In genomic region chr2:116042447-116042846, GRCm38 (mm10) we compare ENCODE assay signal across 23 mouse cellular contexts. TPM values are rescaled to one million over a fixed set of nuclear protein-coding genes. Genes with fewer than 3 reads are reported as not detected.
A peak's percentile ranks its signal among the peaks of the same experiment; 100 is the strongest.
DNase-seq lines count a peak whose midpoint lies in the region; ATAC-seq and TF ChIP-seq lines count a peak whose summit lies in the region.
"Had no signal": no experiment of that assay in that cellular context is flagged by ENCODE, and none has a peak within 500 bp of the region (broad histone marks: within the 10 kb centered on the region; RNA-seq: fewer than 3 reads in every experiment).

No protein-coding gene starts in this region.

- no peak for ATAC-seq in hindbrain, embryonic 13.5 days (ENCODE audit: low FRiP score)
- ATAC-seq in forebrain, embryonic 12.5 days (ENCODE audit: low FRiP score), result peak; percentile 55
- ATAC-seq in forebrain, postnatal 0 days, result peak; percentile 59
- peak; percentile 33; the same call in 1 of the 2 replicates for ATAC-seq in midbrain, embryonic 16.5 days
- ATAC-seq: intestine, postnatal 0 days had no signal

- H3K4me2 ChIP-seq in hindbrain, embryonic 13.5 days, result peak overlapping the region; percentile 25
- peak overlapping the region; percentile 35 for H3K4me2 ChIP-seq in forebrain, embryonic 12.5 days
- peak overlapping the region; percentile 40 for H3K4me2 ChIP-seq in forebrain, postnatal 0 days (ENCODE audit: low read depth)
- peak overlapping the region; percentile 27 for H3K4me2 ChIP-seq in midbrain, embryonic 16.5 days (ENCODE audit: low read length)
- H3K4me2 ChIP-seq: embryonic facial prominence, embryonic 15.5 days; limb, embryonic 13.5 days; lung, embryonic 15.5 days had no signal

- DNase-seq in hindbrain, embryonic 10.5 days (ENCODE audit: low spot score), result no peak
- DNase-seq in forebrain, postnatal 0 days, result peak; percentile 70
- DNase-seq in urinary bladder, adult 18-20 months (ENCODE audit: low spot score in 2 of 2), result no peak
- DNase-seq in gastrocnemius, postnatal 14 days, result no peak
- DNase-seq in left cerebral cortex, postnatal 10 days (ENCODE audit: extremely low spot score in 1 of 2, low spot score in 2 of 2), result no peak
- DNase-seq: adrenal gland, postnatal 14 days; cerebellum, adult 11-12 months; cerebellum, postnatal 25 days; heart, postnatal 14 days; right cerebral cortex, postnatal 4 days had no signal

- H3K36me3 ChIP-seq in hindbrain, embryonic 13.5 days, result peaks cover 23% of the 10 kb centered on the region
- peaks cover 67% of the 10 kb centered on the region for H3K36me3 ChIP-seq in hindbrain, embryonic 10.5 days
- H3K36me3 ChIP-seq in forebrain, embryonic 12.5 days (replicated peaks), result peaks cover 24% of the 10 kb centered on the region
- 0 out of 2 replicates have a peak, but pooled peaks cover 5% of the 10 kb centered on the region for H3K36me3 ChIP-seq in forebrain, postnatal 0 days (ENCODE audit: insufficient read depth)
- H3K36me3 ChIP-seq in midbrain, embryonic 16.5 days (ENCODE audit: control insufficient read depth, insufficient read depth, low read length), result no peaks in the 10 kb centered on the region
- H3K36me3 ChIP-seq: limb, embryonic 13.5 days had no signal

- intact Hi-C loops in gastrocnemius, postnatal 14 days (cut with DNase I; ENCODE audit: low total_unique reads), result no loop called here
- intact Hi-C loops in left cerebral cortex, postnatal 10 days (cut with DNase I), result no loop called here

- H3K27ac ChIP-seq in hindbrain, embryonic 13.5 days, result peak overlapping the region; percentile 65
- no peak overlapping the region for H3K27ac ChIP-seq in hindbrain, embryonic 10.5 days
- H3K27ac ChIP-seq in forebrain, embryonic 12.5 days, result 0 out of 2 replicates have a peak overlapping the region, but pooled peaks have one; percentile 59
- peak overlapping the region; percentile 60 for H3K27ac ChIP-seq in forebrain, postnatal 0 days (ENCODE audit: low read depth, low read length)
- H3K27ac ChIP-seq in midbrain, embryonic 16.5 days (ENCODE audit: low read length), result no peak overlapping the region
- H3K27ac ChIP-seq: embryonic facial prominence, embryonic 15.5 days; heart, embryonic 10.5 days; limb, embryonic 13.5 days; liver, embryonic 14.5 days; lung, embryonic 15.5 days; macrophage; neural tube, embryonic 12.5 days had no signal

- no peaks in the 10 kb centered on the region for H3K9me3 ChIP-seq in hindbrain, embryonic 13.5 days
- no peaks in the 10 kb centered on the region for H3K9me3 ChIP-seq in hindbrain, embryonic 10.5 days
- H3K9me3 ChIP-seq in forebrain, embryonic 12.5 days, result no peaks in the 10 kb centered on the region
- H3K9me3 ChIP-seq in forebrain, postnatal 0 days (ENCODE audit: low read length), result no peaks in the 10 kb centered on the region
- no peaks in the 10 kb centered on the region for H3K9me3 ChIP-seq in midbrain, embryonic 16.5 days (replicated peaks; ENCODE audit: control insufficient read depth, low read length, poor library complexity, severe bottlenecking)
- H3K9me3 ChIP-seq: embryonic facial prominence, embryonic 15.5 days; heart, embryonic 10.5 days; limb, embryonic 13.5 days; lung, embryonic 15.5 days; neural tube, embryonic 12.5 days had no signal

- 60% methylated on average over 9 of the region's 9 CpGs for WGBS in hindbrain, embryonic 13.5 days
- WGBS in hindbrain, embryonic 10.5 days, result 91% methylated on average over 9 of the region's 9 CpGs
- WGBS in forebrain, embryonic 12.5 days, result 46% methylated on average over 9 of the region's 9 CpGs
- 25% methylated on average over 9 of the region's 9 CpGs for WGBS in forebrain, postnatal 0 days
- WGBS in midbrain, embryonic 16.5 days, result 56% methylated on average over 9 of the region's 9 CpGs

- H3K4me1 ChIP-seq in hindbrain, embryonic 13.5 days (replicated peaks), result peaks cover 39% of the 10 kb centered on the region
- H3K4me1 ChIP-seq in hindbrain, embryonic 10.5 days (replicated peaks), result peaks cover 40% of the 10 kb centered on the region
- peaks cover 38% of the 10 kb centered on the region for H3K4me1 ChIP-seq in forebrain, embryonic 12.5 days
- H3K4me1 ChIP-seq in forebrain, postnatal 0 days (ENCODE audit: insufficient read depth), result peaks cover 13% of the 10 kb centered on the region; the same call in 1 of the 2 replicates
- peaks cover 19% of the 10 kb centered on the region for H3K4me1 ChIP-seq in midbrain, embryonic 16.5 days (ENCODE audit: control insufficient read depth, insufficient read depth, low read length)
- H3K4me1 ChIP-seq: limb, embryonic 13.5 days had no signal

- H3K27me3 ChIP-seq in hindbrain, embryonic 13.5 days, result no peaks in the 10 kb centered on the region
- no peaks in the 10 kb centered on the region for H3K27me3 ChIP-seq in hindbrain, embryonic 10.5 days (ENCODE audit: insufficient read depth, poor library complexity, severe bottlenecking)
- no peaks in the 10 kb centered on the region for H3K27me3 ChIP-seq in forebrain, embryonic 12.5 days
- no peaks in the 10 kb centered on the region for H3K27me3 ChIP-seq in forebrain, postnatal 0 days (ENCODE audit: insufficient read depth, low read length)
- no peaks in the 10 kb centered on the region for H3K27me3 ChIP-seq in midbrain, embryonic 16.5 days (ENCODE audit: control insufficient read depth, insufficient read depth, low read depth, low read length)
- H3K27me3 ChIP-seq: CH12.LX; embryonic facial prominence, embryonic 15.5 days; lung, embryonic 15.5 days; neural tube, embryonic 12.5 days had no signal

- no peak overlapping the region for H3K4me3 ChIP-seq in hindbrain, embryonic 13.5 days
- no peak overlapping the region for H3K4me3 ChIP-seq in hindbrain, embryonic 10.5 days
- no peak overlapping the region for H3K4me3 ChIP-seq in forebrain, embryonic 12.5 days (replicated peaks)
- peak overlapping the region; percentile 3; the same call in 1 of the 2 replicates for H3K4me3 ChIP-seq in forebrain, postnatal 0 days (ENCODE audit: low read depth, low read length)
- no peak overlapping the region for H3K4me3 ChIP-seq in midbrain, embryonic 16.5 days (ENCODE audit: low read depth, low read length)
- H3K4me3 ChIP-seq: embryonic facial prominence, embryonic 15.5 days; heart, embryonic 10.5 days; limb, embryonic 13.5 days; lung, embryonic 15.5 days; neural tube, embryonic 12.5 days had no signal

- TF ChIP-seq CTCF in forebrain, postnatal 0 days (IDR thresholded peaks at IDR 0.05; ENCODE audit: low read depth), result no peak

- no peak overlapping the region for H3K9ac ChIP-seq in hindbrain, embryonic 13.5 days
- no peak overlapping the region for H3K9ac ChIP-seq in forebrain, embryonic 12.5 days
- peak overlapping the region; percentile 40 for H3K9ac ChIP-seq in forebrain, postnatal 0 days
- H3K9ac ChIP-seq in midbrain, embryonic 16.5 days (ENCODE audit: low read depth, low read length), result no peak overlapping the region
- H3K9ac ChIP-seq: embryonic facial prominence, embryonic 15.5 days; limb, embryonic 13.5 days; liver, embryonic 14.5 days; lung, embryonic 15.5 days; neural tube, embryonic 12.5 days had no signal

RNA-seq across cellular contexts. Expression of gene Meis2, which starts 23.2 kb away (rescaled TPM):
- polyA plus RNA-seq in hindbrain, embryonic 13.5 days (2015; fragmentation: Nextera tagmentation; extraction: Ambion mirVana), result 139 and 175 TPM in 2 replicates
- polyA plus RNA-seq in hindbrain, embryonic 10.5 days (2016; fragmentation: Nextera tagmentation; extraction: Ambion mirVana), result 61.3 and 91.1 TPM in 2 replicates
- polyA plus RNA-seq in forebrain, embryonic 12.5 days (2016; fragmentation: Nextera tagmentation; extraction: Ambion mirVana), result 104 and 111 TPM in 2 replicates
- total RNA-seq in forebrain, postnatal 0 days (2014; rRNA removed), result 204 and 227 TPM in 2 replicates
- 85.5 and 106 TPM in 2 replicates for polyA plus RNA-seq in forebrain, postnatal 0 days (2015; fragmentation: Nextera tagmentation; extraction: Ambion mirVana)
- 62.5 and 70.2 TPM in 2 replicates for polyA plus RNA-seq in midbrain, embryonic 16.5 days (2015; fragmentation: Nextera tagmentation; extraction: Ambion mirVana)
- total RNA-seq in gastrocnemius, postnatal 14 days (2021), result 1 to 10 TPM; 2.6 to 3.2 TPM
- total RNA-seq in left cerebral cortex, postnatal 10 days (2021), result 100 to 1,000 TPM in 1 of 2 experiments, 10 to 100 TPM in 1; 98.2 to 110 TPM
- total RNA-seq: CH12.LX; monocyte, adult 5-6 weeks had no signal
- polyA plus RNA-seq: macrophage had no signal

Comparison
In these comparisons a context has a peak if more than half of its experiments do, and no peak if none do; other contexts are left out.
1. H3K27ac ChIP-seq: peak in hindbrain, embryonic 13.5 days (single experiment), forebrain, embryonic 12.5 days (single experiment) and forebrain, postnatal 0 days (single experiment); none in hindbrain, embryonic 10.5 days (single experiment) and midbrain, embryonic 16.5 days (single experiment).
2. Peak in every context shown above with its lines, with median percentiles within 50 percentile points of each other: H3K4me2 ChIP-seq.